Mouse (Mus musculus): ENCODE measurements around the gene Rnft2. TPM values are rescaled to one million over a fixed set of nuclear protein-coding genes. Genes with fewer than 3 reads are reported as not detected.

Gene Rnft2
- total and polyA plus RNA-seq, 3 experiments: 0.42 to 0.71 TPM; not detected in 1

- no peak within 1 kb of the TSS for H3K4me3 ChIP-seq (ENCODE audit: control insufficient read depth in 1 of 2, insufficient read depth in 1 of 2, low read depth in 2 of 2, low read length in 2 of 2)
- H3K27me3 ChIP-seq (ENCODE audit: control insufficient read depth in 1 of 2, insufficient read depth in 2 of 2, low read length in 2 of 2): no peaks in the 10 kb centered on the region
- no peak within 1 kb of the TSS for H3K27ac ChIP-seq (ENCODE audit: control insufficient read depth, low read depth, low read length)
- H3K36me3 ChIP-seq (ENCODE audit: control insufficient read depth in 1 of 2, insufficient read depth in 2 of 2, low read length in 2 of 2): no peaks in the 10 kb centered on the region
- no peaks in the 10 kb centered on the region for H3K79me2 ChIP-seq (ENCODE audit: control insufficient read depth, insufficient read depth, low read length, poor library complexity)
- H3K9me3 ChIP-seq (replicated peaks; ENCODE audit: insufficient read depth, low read length): no peaks in the 10 kb centered on the region
- H3K9ac ChIP-seq (ENCODE audit: control insufficient read depth, low read depth, low read length, poor library complexity, severe bottlenecking): no peak within 1 kb of the TSS
- no peak for DNase-seq (ENCODE audit: low read depth, low spot score)
- no peaks in the 10 kb centered on the region for H3K4me1 ChIP-seq (ENCODE audit: control insufficient read depth in 1 of 2, insufficient read depth in 2 of 2, low read length in 2 of 2)
- TF ChIP-seq ZC3H11A (IDR thresholded peaks at IDR 0.05; ENCODE audit: low read depth, low read length) (no peak), KAT2A (conservative IDR thresholded peaks at IDR 0.05; ENCODE audit: low read depth, low read length) (no peak), GABPA (IDR thresholded peaks at IDR 0.05; ENCODE audit: low read depth, low read length) (no peak), MYC (IDR thresholded peaks at IDR 0.05; ENCODE audit: low read depth, low read length) (no peak), CHD1 (IDR thresholded peaks at IDR 0.05; ENCODE audit: low read depth, low read length) (no peak)
These were observed 80.3 kb downstream of the Rnft2 start, which contains the start of gene Hrk for GRCm38 (mm10) chr5:118164581-118164980. Gene Hrk, plus strand, starts transcription at chr5:118164648.

- DNase-seq (ENCODE audit: low read depth, low spot score): no peak
- Histone ChIP-seq H3K4me1 (ENCODE audit: control insufficient read depth in 1 of 2, insufficient read depth in 2 of 2, low read length in 2 of 2) (peaks cover 0 to 3% of the 10 kb centered on the region in 2 experiments; a peak in 1 of 4 replicates), H3K9me3 (replicated peaks; ENCODE audit: insufficient read depth, low read length) (no peaks in the 10 kb centered on the region), H3K4me3 (ENCODE audit: control insufficient read depth in 1 of 2, insufficient read depth in 1 of 2, low read depth in 2 of 2, low read length in 2 of 2) (no peak overlapping the region), H3K79me2 (ENCODE audit: control insufficient read depth, insufficient read depth, low read length, poor library complexity) (no peaks in the 10 kb centered on the region), H3K27ac (ENCODE audit: control insufficient read depth, low read depth, low read length) (no peak overlapping the region), H3K27me3 (ENCODE audit: control insufficient read depth in 1 of 2, insufficient read depth in 2 of 2, low read length in 2 of 2) (no peaks in the 10 kb centered on the region), H3K36me3 (ENCODE audit: control insufficient read depth in 1 of 2, insufficient read depth in 2 of 2, low read length in 2 of 2) (no peaks in the 10 kb centered on the region), H3K9ac (ENCODE audit: control insufficient read depth, low read depth, low read length, poor library complexity, severe bottlenecking) (no peak overlapping the region)
- no peak for TF ChIP-seq MAX (IDR thresholded peaks at IDR 0.05; ENCODE audit: low read length)
- no peak for TF ChIP-seq USF1 (IDR thresholded peaks at IDR 0.05; ENCODE audit: low read depth, low read length)
These were observed 84.2 kb downstream of the Rnft2 start for GRCm38 (mm10) chr5:118160691-118161090.

DNA sequence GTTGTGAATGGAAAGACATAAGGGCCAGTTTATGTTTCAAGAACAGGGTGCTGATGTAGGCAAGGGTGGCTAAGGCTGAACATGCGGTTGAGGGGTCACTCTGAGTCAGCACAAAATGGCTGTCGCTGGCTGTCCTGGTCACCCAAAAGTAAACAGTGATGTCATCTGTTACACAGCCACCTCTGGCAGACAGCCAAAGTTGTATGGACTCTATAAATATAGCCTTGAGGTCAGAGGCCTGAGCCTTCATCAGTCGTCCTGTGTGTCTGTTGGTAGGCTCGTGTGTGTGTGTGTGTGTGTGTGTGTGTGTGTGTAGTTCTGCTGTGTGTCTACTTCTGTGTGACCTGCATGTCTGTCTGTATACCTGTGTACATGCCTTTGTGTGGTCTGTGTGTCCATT, 87.9 kb downstream of the Rnft2 start:
- TF ChIP-seq POLR2AphosphoS5 (IDR thresholded peaks at IDR 0.05; ENCODE audit: borderline replicate concordance, low read depth, low read length): no peak
- TF ChIP-seq RCOR1 (IDR thresholded peaks at IDR 0.05; ENCODE audit: low read depth, low read length): no peak
- TF ChIP-seq UBTF (IDR thresholded peaks at IDR 0.05; ENCODE audit: borderline replicate concordance, insufficient read depth, low read depth, low read length): no peak
- TF ChIP-seq TCF12 (IDR thresholded peaks at IDR 0.05; ENCODE audit: low read depth, low read length): no peak
- no peak for TF ChIP-seq NELFE (IDR thresholded peaks at IDR 0.05; ENCODE audit: low read depth, low read length)
- no peaks in the 10 kb centered on the region for H3K27me3 ChIP-seq (ENCODE audit: control insufficient read depth in 1 of 2, insufficient read depth in 2 of 2, low read length in 2 of 2)
- peaks cover 0 to 6% of the 10 kb centered on the region in 2 experiments; a peak in 2 of 4 replicates for H3K36me3 ChIP-seq (ENCODE audit: control insufficient read depth in 1 of 2, insufficient read depth in 2 of 2, low read length in 2 of 2)
- no peaks in the 10 kb centered on the region for H3K9me3 ChIP-seq (replicated peaks; ENCODE audit: insufficient read depth, low read length)
- peaks cover 25% of the 10 kb centered on the region for H3K79me2 ChIP-seq (ENCODE audit: control insufficient read depth, insufficient read depth, low read length, poor library complexity)
- no peak overlapping the region for H3K9ac ChIP-seq (ENCODE audit: control insufficient read depth, low read depth, low read length, poor library complexity, severe bottlenecking)
- no peak overlapping the region for H3K4me3 ChIP-seq (ENCODE audit: control insufficient read depth in 1 of 2, insufficient read depth in 1 of 2, low read depth in 2 of 2, low read length in 2 of 2)
- no peak for DNase-seq (ENCODE audit: low read depth, low spot score)
- peaks cover 3 to 10% of the 10 kb centered on the region in 2 experiments for H3K4me1 ChIP-seq (ENCODE audit: control insufficient read depth in 1 of 2, insufficient read depth in 2 of 2, low read length in 2 of 2)
- H3K27ac ChIP-seq (ENCODE audit: control insufficient read depth, low read depth, low read length): no peak overlapping the region
